Mouse (Mus musculus) C2C12 (cell line): ENCODE data around the gene Olfr668. TPM values are rescaled to one million over a fixed set of nuclear protein-coding genes. Genes with fewer than 3 reads are reported as not detected.
"Not testable (repeated sequence)": the region's sequence is repeated elsewhere in the genome, so short reads cannot be mapped to it uniquely, and the experiment has no call there.

Experiments
- H3K27me3 ChIP-seq: one replicate; pipeline ENCODE4 v1.6.1; 2011; ENCODE audit not compliant: control insufficient read depth, insufficient read depth, insufficient read length
- H3K36me3 ChIP-seq: one replicate; pipeline ENCODE4 v1.6.1; 2011; ENCODE audit not compliant: control insufficient read depth, insufficient read depth
- H3K4me3 ChIP-seq: one replicate; pipeline ENCODE4 v1.5.1; 2011; ENCODE audit warnings: mild to moderate bottlenecking, control low read depth; ENCODE audit not compliant: poor library complexity, insufficient read depth, severe bottlenecking
- H3K79me2 ChIP-seq: one replicate; pipeline ENCODE4 v1.6.1; 2011; ENCODE audit not compliant: control insufficient read depth, insufficient read depth
- H3K79me3 ChIP-seq: one replicate; pipeline ENCODE4 v1.6.1; 2011; ENCODE audit warnings: low read depth, control low read depth
- H3ac ChIP-seq: one replicate; pipeline ENCODE3; 2011; ENCODE audit warnings: low read depth; ENCODE audit not compliant: control insufficient read depth, insufficient read length
- CEBPB ChIP-seq: IDR thresholded peaks from one replicate; pipeline ENCODE4 v1.6.1; 2011; ENCODE audit warnings: low read depth, mild to moderate bottlenecking, control low read depth, moderate library complexity
- CTCF ChIP-seq: IDR thresholded peaks from one replicate; pipeline ENCODE4 v1.5.1; 2011; ENCODE audit not compliant: control insufficient read depth, insufficient read depth, insufficient read length
- FOSL1 ChIP-seq: IDR thresholded peaks from one replicate; pipeline ENCODE4 v1.8.0; 2011; ENCODE audit warnings: mild to moderate bottlenecking, low read length; ENCODE audit not compliant: poor library complexity, insufficient read depth, severe bottlenecking
- MAX ChIP-seq: IDR thresholded peaks from one replicate; pipeline ENCODE4 v1.6.1; 2011; ENCODE audit warnings: mild to moderate bottlenecking, control low read depth
- MYOD1 ChIP-seq: IDR thresholded peaks from one replicate; pipeline ENCODE4 v1.6.1; 2011; ENCODE audit warnings: low read depth; ENCODE audit not compliant: control insufficient read depth, insufficient read length
- MYOG ChIP-seq: IDR thresholded peaks from one replicate; pipeline ENCODE4 v1.6.1; 2011; ENCODE audit not compliant: control insufficient read depth, insufficient read length; ENCODE audit errors: extremely low read depth
- USF1 ChIP-seq: IDR thresholded peaks from one replicate; pipeline ENCODE4 v1.6.1; 2011; ENCODE audit warnings: low read depth, mild to moderate bottlenecking, control low read depth, moderate library complexity
- long read RNA-seq, 2 experiments: library from polyadenylated mRNA; unstranded; transcript quantifications; one replicate each; pipeline ENCODE4 v2.0.0; 2019 to 2020
- polyA plus RNA-seq: library from polyadenylated mRNA; unstranded; fragments of >200 nt; fragmentation: generic; extraction: Trizol; gene quantifications from one replicate; pipeline ENCODE4 v1.2.1, GENCODE M21; 2012; ENCODE audit warnings: missing spikeins

Gene Olfr668
- polyA plus RNA-seq, result not detected
- long read RNA-seq, experiment 1, result 0 reads
- long read RNA-seq, experiment 2, result 0 reads

- H3K79me3 ChIP-seq, result no peaks in the 10 kb centered on the region
- TF ChIP-seq FOSL1 (no peak), CEBPB (no peak), MAX (no peak), USF1 (no peak), CTCF (no peak), MYOG (no peak), MYOD1 (no peak)
- H3K36me3 ChIP-seq, result no peaks in the 10 kb centered on the region
- H3K27me3 ChIP-seq, result no peaks in the 10 kb centered on the region
- H3K4me3 ChIP-seq, result no peak within 1 kb of the TSS
- H3ac ChIP-seq, result no peak within 1 kb of the TSS
- no peaks in the 10 kb centered on the region for H3K79me2 ChIP-seq
Measured at GRCm38 (mm10) chr7:104927957-104928356, at the start of gene Olfr668. TSS of gene Olfr668 (minus strand) at chr7:104928057.

GRCm38 (mm10) chr7:104972507-104972906 is 44.6 kb upstream of the Olfr668 start:
- not testable (repeated sequence) for H3K79me2 ChIP-seq, H3K36me3 ChIP-seq, H3K27me3 ChIP-seq, H3K4me3 ChIP-seq, H3ac ChIP-seq, H3K79me3 ChIP-seq

GRCm38 (mm10) chr7:104962520-104962919 is 34.7 kb upstream of the Olfr668 start, which contains the start of gene Olfr670:
TSS of gene Olfr670 (minus strand) at chr7:104962620.
- no peaks in the 10 kb centered on the region for H3K27me3 ChIP-seq
- H3K4me3 ChIP-seq, result no peak within 1 kb of the TSS
- H3K79me2 ChIP-seq, result no peaks in the 10 kb centered on the region
- no peaks in the 10 kb centered on the region for H3K79me3 ChIP-seq
- H3ac ChIP-seq, result no peak within 1 kb of the TSS
- TF ChIP-seq CTCF (no peak), FOSL1 (no peak), MYOD1 (no peak), CEBPB (no peak), MYOG (no peak), USF1 (no peak), MAX (no peak)
- H3K36me3 ChIP-seq, result no peaks in the 10 kb centered on the region

GRCm38 (mm10) chr7:104950234-104950633 is 22.4 kb upstream of the Olfr668 start:
- not testable (repeated sequence) for H3K27me3 ChIP-seq, H3K79me3 ChIP-seq, H3K36me3 ChIP-seq, H3ac ChIP-seq, H3K79me2 ChIP-seq, H3K4me3 ChIP-seq

GRCm38 (mm10) chr7:104933940-104934339 is 6.1 kb upstream of the Olfr668 start, which contains the start of gene Olfr669:
TSS of gene Olfr669 (plus strand) at chr7:104934240.
- no peak within 1 kb of the TSS for H3ac ChIP-seq

GRCm38 (mm10) chr7:104921382-104921781 is 6.5 kb downstream of the Olfr668 start, which contains the start of gene Olfr667:
TSS of gene Olfr667 (minus strand) at chr7:104921482.
- no peaks in the 10 kb centered on the region for H3K27me3 ChIP-seq
- no peak within 1 kb of the TSS for H3ac ChIP-seq
- TF ChIP-seq CTCF (no peak), USF1 (no peak), MYOG (no peak), CEBPB (no peak)
- H3K4me3 ChIP-seq, result no peak within 1 kb of the TSS
- no peaks in the 10 kb centered on the region for H3K79me2 ChIP-seq
- no peaks in the 10 kb centered on the region for H3K79me3 ChIP-seq
- no peaks in the 10 kb centered on the region for H3K36me3 ChIP-seq

More at GRCm38 (mm10) chr7:104933940-104934339, 6.1 kb upstream of the Olfr668 start, which contains the start of gene Olfr669:
- Histone ChIP-seq H3K79me3 (no peaks in the 10 kb centered on the region), H3K36me3 (no peaks in the 10 kb centered on the region), H3K79me2 (no peaks in the 10 kb centered on the region), H3K4me3 (no peak within 1 kb of the TSS), H3K27me3 (no peaks in the 10 kb centered on the region)
- TF ChIP-seq CEBPB (no peak), FOSL1 (no peak), USF1 (no peak), CTCF (no peak), MYOG (no peak), MAX (no peak), MYOD1 (no peak)
